In genomic region chr17:47974503-47974902, GRCm38 (mm10) we compare ENCODE assay signal across 8 mouse cellular contexts. TPM values are rescaled to one million over a fixed set of nuclear protein-coding genes. Genes with fewer than 3 reads are reported as not detected.
DNase-seq lines count a peak whose midpoint lies in the region; ATAC-seq lines count a peak whose summit lies in the region.

No protein-coding gene starts in this region.

- peaks cover 17% of the 10 kb centered on the region for H3K9me3 ChIP-seq in megakaryocyte, embryonic 14.5 days
- no peaks in the 10 kb centered on the region for H3K9me3 ChIP-seq in heart, embryonic 16.5 days (replicated peaks; ENCODE audit: control insufficient read depth, low read length)
- 0 out of 2 replicates have a peak, but pooled peaks cover 2% of the 10 kb centered on the region for H3K9me3 ChIP-seq in liver, embryonic 11.5 days (ENCODE audit: control insufficient read depth, low read length)

- no peak for ATAC-seq in megakaryocyte, adult 5-6 weeks (ENCODE audit: poor library complexity, severe bottlenecking)
- peak; percentile 4; the same call in 1 of the 2 replicates for ATAC-seq in heart, embryonic 16.5 days (replicated peaks; ENCODE audit: extremely low read depth, insufficient read depth, low FRiP score)
- peak; percentile 7; the same call in 1 of the 2 replicates for ATAC-seq in liver, embryonic 11.5 days (replicated peaks; ENCODE audit: low FRiP score)

- DNase-seq in liver, embryonic 11.5 days (ENCODE audit: low spot score): no peak
- DNase-seq in testis, postnatal 10 days (ENCODE audit: low spot score): peak; percentile 58
- no peak for DNase-seq in c-Kit-positive CD71-positive TER-119-positive erythroid progenitor cells, embryonic 14.5 days (ENCODE audit: low spot score)
- DNase-seq in thymus, postnatal 0 days (ENCODE audit: low spot score): no peak
- no peak for DNase-seq in thymus, postnatal 10 days (ENCODE audit: low spot score in 2 of 2)

- H3K27me3 ChIP-seq in megakaryocyte, embryonic 14.5 days (replicated peaks): peaks cover 74% of the 10 kb centered on the region
- H3K27me3 ChIP-seq in heart, embryonic 16.5 days (ENCODE audit: control insufficient read depth, insufficient read depth, low read length): no peaks in the 10 kb centered on the region
- peaks cover 32% of the 10 kb centered on the region for H3K27me3 ChIP-seq in liver, embryonic 11.5 days (replicated peaks; ENCODE audit: control insufficient read depth, insufficient read depth, low read length)

- peak overlapping the region; percentile 77 for H3K4me3 ChIP-seq in megakaryocyte, embryonic 14.5 days (replicated peaks)
- H3K4me3 ChIP-seq in heart, embryonic 16.5 days (ENCODE audit: low read length): peak overlapping the region; percentile 54
- peak overlapping the region; percentile 44 for H3K4me3 ChIP-seq in liver, embryonic 11.5 days (ENCODE audit: low read depth, low read length)

- peak overlapping the region; percentile 86 for H3K4me2 ChIP-seq in heart, embryonic 16.5 days (ENCODE audit: low read depth, low read length)
- peak overlapping the region; percentile 86 for H3K4me2 ChIP-seq in liver, embryonic 11.5 days

- peak overlapping the region; percentile 72 for H3K9ac ChIP-seq in heart, embryonic 16.5 days (ENCODE audit: low read length)
- peak overlapping the region; percentile 58 for H3K9ac ChIP-seq in liver, embryonic 11.5 days (ENCODE audit: low read depth, low read length)

- H3K27ac ChIP-seq in heart, embryonic 16.5 days (ENCODE audit: low read length): peak overlapping the region; percentile 78
- H3K27ac ChIP-seq in liver, embryonic 11.5 days (ENCODE audit: low read depth, low read length): peak overlapping the region; percentile 65

- H3K4me1 ChIP-seq in megakaryocyte, embryonic 14.5 days: peaks cover 22% of the 10 kb centered on the region
- peaks cover 34% of the 10 kb centered on the region for H3K4me1 ChIP-seq in heart, embryonic 16.5 days (ENCODE audit: control insufficient read depth, insufficient read depth, low read length)
- H3K4me1 ChIP-seq in liver, embryonic 11.5 days (replicated peaks; ENCODE audit: control insufficient read depth, insufficient read depth, low read length): peaks cover 27% of the 10 kb centered on the region

- WGBS in heart, embryonic 16.5 days: 9% methylated on average over 13 of the region's 13 CpGs
- 4% methylated on average over 13 of the region's 13 CpGs for WGBS in liver, embryonic 11.5 days

- no peaks in the 10 kb centered on the region for H3K36me3 ChIP-seq in megakaryocyte, embryonic 14.5 days (replicated peaks; ENCODE audit: low read length)
- no peaks in the 10 kb centered on the region for H3K36me3 ChIP-seq in heart, embryonic 16.5 days (ENCODE audit: control insufficient read depth, insufficient read depth)
- no peaks in the 10 kb centered on the region for H3K36me3 ChIP-seq in liver, embryonic 11.5 days (ENCODE audit: control insufficient read depth, insufficient read depth, low read length)

RNA-seq across cellular contexts. Expression of gene Foxp4, which starts 50.1 kb away (rescaled TPM):
- 47.0 and 97.4 TPM in 2 replicates for polyA plus RNA-seq in megakaryocyte, embryonic 14.5 days (2012; ENCODE audit: insufficient read depth, low replicate concordance)
- 7.1 and 8.8 TPM in 2 replicates for total RNA-seq in megakaryocyte, adult 5-6 weeks (2015)
- 1.1 and 2.2 TPM in 2 replicates for total RNA-seq in megakaryocyte, adult 5-6 weeks (2017)
- polyA plus RNA-seq in heart, embryonic 16.5 days (2015; fragmentation: Nextera tagmentation; extraction: Ambion mirVana): 6.5 and 6.6 TPM in 2 replicates
- polyA plus RNA-seq in liver, embryonic 11.5 days (2014; fragmentation: Nextera tagmentation; extraction: Ambion mirVana): 21.3 and 21.6 TPM in 2 replicates
- 18.0 TPM in 2 replicates for polyA plus RNA-seq in thymus, postnatal 0 days (2015; fragmentation: Nextera tagmentation; extraction: Ambion mirVana)
